Mouse (Mus musculus) midbrain, embryonic 12.5 days (tissue): ENCODE measurements around the gene Cux1. TPM values are rescaled to one million over a fixed set of nuclear protein-coding genes. Genes with fewer than 3 reads are reported as not detected.

Source experiments
- ATAC-seq: fragments of 200-750 bp; cut with Nextera tagmentation; 2 replicates; pipeline ENCODE4 v1.8.0; 2017; ENCODE audit warnings: low read depth, moderate TSS enrichment, moderate library complexity; ENCODE audit not compliant: low FRiP score
- H3K27ac ChIP-seq: fragments of 300-500 bp; sonication (generic); replicated peaks from 2 replicates; pipeline ENCODE4 v1.5.1; 2016; ENCODE audit warnings: mild to moderate bottlenecking
- H3K27me3 ChIP-seq: fragments of 300-500 bp; sonication (generic); 2 replicates; pipeline ENCODE4 v1.6.1; 2016; ENCODE audit warnings: mild to moderate bottlenecking
- H3K36me3 ChIP-seq: fragments of 300-500 bp; sonication (generic); 2 replicates; pipeline ENCODE4 v1.6.1; 2016
- H3K4me1 ChIP-seq: fragments of 300-500 bp; sonication (generic); 2 replicates; pipeline ENCODE4 v1.6.1; 2016
- H3K4me2 ChIP-seq: fragments of 300-500 bp; sonication (generic); replicated peaks from 2 replicates; pipeline ENCODE4 v1.6.1; 2016; ENCODE audit warnings: mild to moderate bottlenecking, moderate library complexity
- H3K4me3 ChIP-seq: fragments of 300-500 bp; sonication (generic); 2 replicates; pipeline ENCODE4 v1.5.1; 2016; ENCODE audit warnings: mild to moderate bottlenecking
- H3K9ac ChIP-seq: fragments of 300-500 bp; sonication (generic); replicated peaks from 2 replicates; pipeline ENCODE4 v1.6.1; 2016; ENCODE audit warnings: mild to moderate bottlenecking, moderate library complexity
- H3K9me3 ChIP-seq: fragments of 300-500 bp; sonication (generic); 2 replicates; pipeline ENCODE4 v1.6.1; 2016; ENCODE audit warnings: mild to moderate bottlenecking
- WGBS: fragments of 180-500 bp; shearing (Covaris S2); methylation state at CpG from one replicate; pipeline ENCODE4 v1.1.7; 2016; 5-methylcytosine and 5-hydroxymethylcytosine counted together
- polyA plus RNA-seq: library from polyadenylated mRNA; unstranded; fragments of >200 nt; fragmentation: Nextera tagmentation; extraction: Ambion mirVana; gene quantifications from 2 replicates; pipeline ENCODE4 v1.2.1, GENCODE M21; 2016

Cux1 gene
- polyA plus RNA-seq, 1 experiment from 2014 or later = 150 TPM

GRCm38 (mm10) chr5:136551571-136551970 lies 15.7 kb downstream of the Cux1 start:
- Histone ChIP-seq H3K9ac (no peak overlapping the region), H3K4me3 (no peak overlapping the region), H3K9me3 (no peaks in the 10 kb centered on the region), H3K36me3 (no peaks in the 10 kb centered on the region), H3K4me2 (no peak overlapping the region), H3K27ac (no peak overlapping the region), H3K27me3 (no peaks in the 10 kb centered on the region), H3K4me1 (peaks cover 52% of the 10 kb centered on the region)
- WGBS = 74% methylated on average over 6 of the region's 6 CpGs
- no peak for ATAC-seq

- Histone ChIP-seq H3K4me2 (no peak overlapping the region), H3K4me3 (no peak overlapping the region), H3K9ac (no peak overlapping the region), H3K36me3 (no peaks in the 10 kb centered on the region), H3K4me1 (peaks cover 43% of the 10 kb centered on the region), H3K9me3 (no peaks in the 10 kb centered on the region), H3K27ac (no peak overlapping the region), H3K27me3 (no peaks in the 10 kb centered on the region)
- no peak for ATAC-seq
- 14% methylated on average over 2 of the region's 2 CpGs for WGBS
These were observed 16.6 kb downstream of the Cux1 start for GRCm38 (mm10) chr5:136550726-136551125.

- H3K27me3 ChIP-seq = no peaks in the 10 kb centered on the region
- H3K27ac ChIP-seq = no peak overlapping the region
- 77% methylated on average over 2 of the region's 2 CpGs for WGBS
- no peak overlapping the region for H3K9ac ChIP-seq
- H3K4me2 ChIP-seq = no peak overlapping the region
- H3K4me1 ChIP-seq = peaks cover 38% of the 10 kb centered on the region
- no peak overlapping the region for H3K4me3 ChIP-seq
- H3K36me3 ChIP-seq = no peaks in the 10 kb centered on the region
- no peak for ATAC-seq
- no peaks in the 10 kb centered on the region for H3K9me3 ChIP-seq
These were observed 18.5 kb downstream of the Cux1 start for GRCm38 (mm10) chr5:136548776-136549175.

- no peak overlapping the region for H3K4me2 ChIP-seq
- H3K9ac ChIP-seq = no peak overlapping the region
- H3K4me1 ChIP-seq = peaks cover 9% of the 10 kb centered on the region
- H3K9me3 ChIP-seq = no peaks in the 10 kb centered on the region
- no peak for ATAC-seq
- no peak overlapping the region for H3K4me3 ChIP-seq
- H3K36me3 ChIP-seq = no peaks in the 10 kb centered on the region
- H3K27ac ChIP-seq = no peak overlapping the region
- H3K27me3 ChIP-seq = no peaks in the 10 kb centered on the region
- WGBS = 93% methylated on average over 4 of the region's 4 CpGs
These were observed 22.2 kb downstream of the Cux1 start for GRCm38 (mm10) chr5:136545061-136545460.

- Histone ChIP-seq H3K4me3 (no peak overlapping the region), H3K9me3 (no peaks in the 10 kb centered on the region), H3K4me1 (peaks cover 3% of the 10 kb centered on the region; the same call in 1 of the 2 replicates), H3K27ac (no peak overlapping the region), H3K36me3 (no peaks in the 10 kb centered on the region), H3K4me2 (no peak overlapping the region), H3K9ac (no peak overlapping the region), H3K27me3 (no peaks in the 10 kb centered on the region)
- no peak for ATAC-seq
These were observed 24.1 kb downstream of the Cux1 start for GRCm38 (mm10) chr5:136543171-136543570.

GRCm38 (mm10) chr5:136540952-136541351 lies 26.3 kb downstream of the Cux1 start:
- no peak for ATAC-seq

GRCm38 (mm10) chr5:136540055-136540838 lies 27.0 kb downstream of the Cux1 start:
- no peaks in the 10 kb centered on the region for H3K36me3 ChIP-seq
- 91% methylated on average over 5 of the region's 5 CpGs for WGBS
- ATAC-seq = no peak

More at GRCm38 (mm10) chr5:136540952-136541351, 26.3 kb downstream of the Cux1 start:
- H3K4me2 ChIP-seq = no peak overlapping the region
- H3K36me3 ChIP-seq = no peaks in the 10 kb centered on the region
- no peak overlapping the region for H3K4me3 ChIP-seq
- no peaks in the 10 kb centered on the region for H3K27me3 ChIP-seq
- H3K27ac ChIP-seq = no peak overlapping the region
- H3K4me1 ChIP-seq = peaks cover 3% of the 10 kb centered on the region; the same call in 1 of the 2 replicates
- no peaks in the 10 kb centered on the region for H3K9me3 ChIP-seq
- no peak overlapping the region for H3K9ac ChIP-seq

GRCm38 (mm10) chr5:136536753-136537152 lies 30.5 kb downstream of the Cux1 start:
- Histone ChIP-seq H3K9me3 (no peaks in the 10 kb centered on the region), H3K4me2 (no peak overlapping the region), H3K27ac (no peak overlapping the region), H3K36me3 (no peaks in the 10 kb centered on the region), H3K4me3 (no peak overlapping the region), H3K4me1 (peaks cover 3% of the 10 kb centered on the region; the same call in 1 of the 2 replicates), H3K27me3 (no peaks in the 10 kb centered on the region), H3K9ac (no peak overlapping the region)
- WGBS = 90% methylated on average over 4 of the region's 4 CpGs
- ATAC-seq = no peak

More at GRCm38 (mm10) chr5:136540055-136540838, 27.0 kb downstream of the Cux1 start:
- Histone ChIP-seq H3K9ac (no peak overlapping the region), H3K9me3 (no peaks in the 10 kb centered on the region), H3K4me3 (no peak overlapping the region), H3K4me2 (no peak overlapping the region), H3K4me1 (peaks cover 3% of the 10 kb centered on the region; the same call in 1 of the 2 replicates), H3K27ac (no peak overlapping the region), H3K27me3 (no peaks in the 10 kb centered on the region)

- WGBS = 70% methylated on average over 5 of the region's 5 CpGs
- no peaks in the 10 kb centered on the region for H3K36me3 ChIP-seq
- no peak overlapping the region for H3K27ac ChIP-seq
- H3K27me3 ChIP-seq = no peaks in the 10 kb centered on the region
- no peak for ATAC-seq
- peaks cover 3% of the 10 kb centered on the region; the same call in 1 of the 2 replicates for H3K4me1 ChIP-seq
- H3K4me3 ChIP-seq = no peak overlapping the region
- no peak overlapping the region for H3K4me2 ChIP-seq
- H3K9ac ChIP-seq = no peak overlapping the region
- no peaks in the 10 kb centered on the region for H3K9me3 ChIP-seq
These were observed 31.1 kb downstream of the Cux1 start for GRCm38 (mm10) chr5:136535976-136536725.

GRCm38 (mm10) chr5:136535204-136535603 lies 32.1 kb downstream of the Cux1 start:
- WGBS = 62% methylated on average over 1 of the region's 1 CpGs
- Histone ChIP-seq H3K36me3 (no peaks in the 10 kb centered on the region), H3K4me1 (peaks cover 3% of the 10 kb centered on the region; the same call in 1 of the 2 replicates), H3K9ac (no peak overlapping the region), H3K27me3 (no peaks in the 10 kb centered on the region), H3K27ac (no peak overlapping the region), H3K4me3 (no peak overlapping the region), H3K9me3 (no peaks in the 10 kb centered on the region), H3K4me2 (no peak overlapping the region)
- ATAC-seq = no peak

- WGBS = 91% methylated on average over 11 of the region's 11 CpGs
- Histone ChIP-seq H3K4me2 (no peak overlapping the region), H3K9ac (no peak overlapping the region), H3K4me3 (no peak overlapping the region), H3K27ac (no peak overlapping the region), H3K9me3 (no peaks in the 10 kb centered on the region), H3K27me3 (no peaks in the 10 kb centered on the region), H3K36me3 (no peaks in the 10 kb centered on the region), H3K4me1 (no peaks in the 10 kb centered on the region)
- no peak for ATAC-seq
These were observed 33.7 kb downstream of the Cux1 start for GRCm38 (mm10) chr5:136533371-136534276.
